Mouse (Mus musculus): ENCODE measurements around the gene Hoxd3. TPM values are rescaled to one million over a fixed set of nuclear protein-coding genes. Genes with fewer than 3 reads are reported as not detected.
A peak's percentile ranks its signal among the peaks of the same experiment; 100 is the strongest.

The Hoxd3 gene
- polyA plus RNA-seq, 1 experiment from 2014 or later, result 14.5 TPM

GRCm38 (mm10) chr2:74751861-74752260 is 40.1 kb downstream of the Hoxd3 start:
- H3K9me3 ChIP-seq (ENCODE audit: control insufficient read depth, low read depth, low read length), result no peaks in the 10 kb centered on the region
- H3K36me3 ChIP-seq (ENCODE audit: control insufficient read depth, insufficient read depth, low read length), result no peaks in the 10 kb centered on the region
- H3K9ac ChIP-seq (replicated peaks; ENCODE audit: low read depth, low read length), result no peak overlapping the region
- no peak overlapping the region for H3K4me3 ChIP-seq (ENCODE audit: low read depth, low read length)
- no peak overlapping the region for H3K4me2 ChIP-seq (replicated peaks; ENCODE audit: low read depth, low read length)
- no peak for ATAC-seq (ENCODE audit: insufficient number of reproducible peaks, insufficient read depth, low FRiP score, low read depth)
- 93% methylated on average over 1 of the region's 1 CpGs for WGBS
- peaks cover 10% of the 10 kb centered on the region; the same call in 1 of the 2 replicates for H3K4me1 ChIP-seq (ENCODE audit: control insufficient read depth, insufficient read depth, low read length)
- H3K27ac ChIP-seq (ENCODE audit: low read length), result no peak overlapping the region
- peaks cover 62% of the 10 kb centered on the region for H3K27me3 ChIP-seq (ENCODE audit: control insufficient read depth, insufficient read depth, low read length)

DNA sequence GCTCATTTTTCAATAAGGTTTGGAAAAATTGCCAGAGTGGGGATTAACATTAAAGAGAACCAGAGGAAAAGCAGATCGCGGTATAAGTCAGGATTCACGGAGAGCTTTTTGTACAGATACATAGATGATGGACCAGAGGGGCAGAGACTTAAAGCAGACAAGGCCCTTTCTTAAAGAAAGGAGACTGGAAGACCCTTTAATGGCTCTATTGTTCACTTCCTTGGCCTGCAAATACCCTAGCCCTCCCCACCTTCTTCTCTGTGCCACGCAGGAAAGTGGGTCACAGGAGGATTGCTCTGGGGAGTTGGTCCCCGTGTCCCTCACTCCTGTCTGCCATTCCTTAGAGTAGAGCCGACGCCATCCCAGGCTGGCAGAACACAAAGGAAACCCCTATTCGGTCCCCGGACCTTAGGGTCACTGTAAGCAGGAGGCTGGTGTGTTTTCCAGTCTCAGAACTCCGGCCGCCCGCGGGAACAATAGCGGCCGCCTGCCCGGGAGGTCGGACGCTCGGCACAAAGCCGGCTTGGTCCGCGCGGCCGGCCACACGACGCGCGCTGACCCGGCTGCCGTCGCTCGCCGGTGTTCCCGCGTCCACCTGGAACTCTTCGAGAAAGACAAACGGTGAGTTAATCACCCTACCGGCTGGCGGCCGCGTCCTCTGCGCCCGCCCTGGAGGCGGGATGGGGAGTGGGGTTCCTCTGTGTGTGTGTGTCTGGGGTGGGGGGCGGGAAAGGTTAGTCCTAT is 40.9 kb downstream of the Hoxd3 start:
- peak overlapping the region; percentile 28 for H3K4me3 ChIP-seq (ENCODE audit: low read depth, low read length)
- H3K27ac ChIP-seq (ENCODE audit: low read length), result no peak overlapping the region
- H3K36me3 ChIP-seq (ENCODE audit: control insufficient read depth, insufficient read depth, low read length), result no peaks in the 10 kb centered on the region
- peaks cover 57% of the 10 kb centered on the region for H3K27me3 ChIP-seq (ENCODE audit: control insufficient read depth, insufficient read depth, low read length)
- WGBS, result 2% methylated on average over 44 of the region's 45 CpGs
- H3K9me3 ChIP-seq (ENCODE audit: control insufficient read depth, low read depth, low read length), result no peaks in the 10 kb centered on the region
- peaks cover 10% of the 10 kb centered on the region; the same call in 1 of the 2 replicates for H3K4me1 ChIP-seq (ENCODE audit: control insufficient read depth, insufficient read depth, low read length)
- peak overlapping the region; percentile 51 for H3K4me2 ChIP-seq (replicated peaks; ENCODE audit: low read depth, low read length)
- H3K9ac ChIP-seq (replicated peaks; ENCODE audit: low read depth, low read length), result no peak overlapping the region; the same call in 1 of the 2 replicates
- ATAC-seq (ENCODE audit: insufficient number of reproducible peaks, insufficient read depth, low FRiP score, low read depth), result 0 out of 2 replicates have a peak, but pooled peaks have one; percentile 51

DNA sequence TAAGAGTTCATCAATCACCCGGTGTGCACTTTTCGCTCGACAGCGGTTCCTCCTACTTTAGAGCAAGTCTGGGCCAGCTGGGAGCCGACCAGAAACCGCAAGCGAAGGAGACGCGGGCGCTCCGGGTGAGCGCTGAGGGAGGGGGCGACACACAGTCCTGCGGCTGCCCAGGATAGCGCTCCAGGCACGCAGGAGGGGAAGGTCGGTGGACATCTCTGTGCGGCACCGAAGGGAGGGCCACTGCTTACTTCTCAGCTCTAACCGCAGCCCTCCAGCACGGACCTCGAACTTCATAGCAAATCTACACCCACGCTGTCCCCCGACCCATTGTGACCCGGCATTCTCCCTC is 41.4 kb downstream of the Hoxd3 start:
- Histone ChIP-seq H3K36me3 (ENCODE audit: control insufficient read depth, insufficient read depth, low read length) (no peaks in the 10 kb centered on the region), H3K4me1 (ENCODE audit: control insufficient read depth, insufficient read depth, low read length) (peaks cover 10% of the 10 kb centered on the region; the same call in 1 of the 2 replicates), H3K4me3 (ENCODE audit: low read depth, low read length) (peak overlapping the region; percentile 28), H3K9ac (replicated peaks; ENCODE audit: low read depth, low read length) (no peak overlapping the region; the same call in 1 of the 2 replicates), H3K4me2 (replicated peaks; ENCODE audit: low read depth, low read length) (peak overlapping the region; percentile 51), H3K9me3 (ENCODE audit: control insufficient read depth, low read depth, low read length) (no peaks in the 10 kb centered on the region), H3K27ac (ENCODE audit: low read length) (no peak overlapping the region), H3K27me3 (ENCODE audit: control insufficient read depth, insufficient read depth, low read length) (peaks cover 58% of the 10 kb centered on the region)
- ATAC-seq (ENCODE audit: insufficient number of reproducible peaks, insufficient read depth, low FRiP score, low read depth), result no peak; the same call in 1 of the 2 replicates
- WGBS, result 5% methylated on average over 24 of the region's 25 CpGs

- peaks cover 57% of the 10 kb centered on the region for H3K27me3 ChIP-seq (ENCODE audit: control insufficient read depth, insufficient read depth, low read length)
- no peak overlapping the region; the same call in 1 of the 2 replicates for H3K9ac ChIP-seq (replicated peaks; ENCODE audit: low read depth, low read length)
- WGBS, result 38% methylated on average over 5 of the region's 5 CpGs
- no peaks in the 10 kb centered on the region for H3K9me3 ChIP-seq (ENCODE audit: control insufficient read depth, low read depth, low read length)
- no peak overlapping the region for H3K27ac ChIP-seq (ENCODE audit: low read length)
- no peak overlapping the region for H3K4me2 ChIP-seq (replicated peaks; ENCODE audit: low read depth, low read length)
- no peaks in the 10 kb centered on the region for H3K36me3 ChIP-seq (ENCODE audit: control insufficient read depth, insufficient read depth, low read length)
- H3K4me3 ChIP-seq (ENCODE audit: low read depth, low read length), result no peak overlapping the region
- peaks cover 10% of the 10 kb centered on the region; the same call in 1 of the 2 replicates for H3K4me1 ChIP-seq (ENCODE audit: control insufficient read depth, insufficient read depth, low read length)
- no peak for ATAC-seq (ENCODE audit: insufficient number of reproducible peaks, insufficient read depth, low FRiP score, low read depth)
These were observed 42.0 kb downstream of the Hoxd3 start for GRCm38 (mm10) chr2:74753711-74754110.

DNA sequence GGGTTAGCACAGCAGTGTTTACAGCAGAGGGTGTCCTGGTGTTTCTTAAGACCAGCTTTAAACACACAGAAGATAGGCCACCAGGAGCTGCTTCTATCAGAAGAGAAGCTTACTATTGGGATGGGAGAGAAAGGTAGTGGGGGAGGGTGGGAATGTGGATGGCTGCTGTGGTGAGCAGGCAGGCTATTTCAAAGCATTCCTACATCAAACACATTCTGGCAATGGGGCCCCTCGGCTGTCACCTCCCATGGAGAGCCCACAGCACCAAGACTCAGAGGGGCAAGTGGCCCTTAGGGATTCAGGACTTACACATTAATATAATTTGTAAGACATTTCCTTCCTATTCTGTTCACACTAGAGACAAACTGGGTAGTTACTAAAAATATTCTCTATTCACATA is 48.4 kb downstream of the Hoxd3 start:
- WGBS, result 8% methylated on average over 1 of the region's 1 CpGs
- no peaks in the 10 kb centered on the region for H3K36me3 ChIP-seq (ENCODE audit: control insufficient read depth, insufficient read depth, low read length)
- H3K9me3 ChIP-seq (ENCODE audit: control insufficient read depth, low read depth, low read length), result no peaks in the 10 kb centered on the region
- peaks cover 56% of the 10 kb centered on the region for H3K27me3 ChIP-seq (ENCODE audit: control insufficient read depth, insufficient read depth, low read length)
- no peak overlapping the region for H3K4me3 ChIP-seq (ENCODE audit: low read depth, low read length)
- ATAC-seq (ENCODE audit: insufficient number of reproducible peaks, insufficient read depth, low FRiP score, low read depth), result no peak
- no peak overlapping the region for H3K4me2 ChIP-seq (replicated peaks; ENCODE audit: low read depth, low read length)
- H3K27ac ChIP-seq (ENCODE audit: low read length), result no peak overlapping the region
- H3K9ac ChIP-seq (replicated peaks; ENCODE audit: low read depth, low read length), result no peak overlapping the region
- H3K4me1 ChIP-seq (ENCODE audit: control insufficient read depth, insufficient read depth, low read length), result peaks cover 10% of the 10 kb centered on the region; the same call in 1 of the 2 replicates

DNA sequence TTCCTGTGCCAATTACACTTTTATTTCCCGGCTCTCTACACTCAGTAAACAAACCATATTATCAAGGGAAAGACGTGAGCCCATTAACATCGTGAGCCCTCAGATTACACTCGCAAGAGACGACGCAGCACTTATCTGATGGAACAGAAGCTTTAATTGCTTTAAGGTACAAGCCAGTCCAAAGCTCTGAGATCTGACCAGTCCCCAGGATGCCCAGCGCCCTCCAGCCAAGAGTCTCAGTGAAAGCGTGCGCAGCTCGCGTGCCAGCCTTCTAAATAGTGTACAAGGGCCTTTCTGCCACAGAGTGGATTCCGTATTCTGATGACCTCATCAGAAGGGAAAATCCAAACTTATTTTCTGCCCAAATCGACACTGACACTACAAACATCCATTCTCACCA is 50.2 kb downstream of the Hoxd3 start:
- no peak for ATAC-seq (ENCODE audit: insufficient number of reproducible peaks, insufficient read depth, low FRiP score, low read depth)
- no peak overlapping the region for H3K9ac ChIP-seq (replicated peaks; ENCODE audit: low read depth, low read length)
- H3K27me3 ChIP-seq (ENCODE audit: control insufficient read depth, insufficient read depth, low read length), result peaks cover 70% of the 10 kb centered on the region
- H3K4me3 ChIP-seq (ENCODE audit: low read depth, low read length), result peak overlapping the region; percentile 44; the same call in 1 of the 2 replicates
- no peaks in the 10 kb centered on the region for H3K36me3 ChIP-seq (ENCODE audit: control insufficient read depth, insufficient read depth, low read length)
- WGBS, result 7% methylated on average over 13 of the region's 13 CpGs
- peaks cover 10% of the 10 kb centered on the region; the same call in 1 of the 2 replicates for H3K4me1 ChIP-seq (ENCODE audit: control insufficient read depth, insufficient read depth, low read length)
- no peaks in the 10 kb centered on the region for H3K9me3 ChIP-seq (ENCODE audit: control insufficient read depth, low read depth, low read length)
- H3K4me2 ChIP-seq (replicated peaks; ENCODE audit: low read depth, low read length), result peak overlapping the region; percentile 93; the same call in 1 of the 2 replicates
- H3K27ac ChIP-seq (ENCODE audit: low read length), result no peak overlapping the region

- Histone ChIP-seq H3K9ac (replicated peaks; ENCODE audit: low read depth, low read length) (no peak within 1 kb of the TSS), H3K4me2 (replicated peaks; ENCODE audit: low read depth, low read length) (peak within 1 kb of the TSS; percentile 93), H3K27ac (ENCODE audit: low read length) (no peak within 1 kb of the TSS), H3K27me3 (ENCODE audit: control insufficient read depth, insufficient read depth, low read length) (peaks cover 69% of the 10 kb centered on the region), H3K4me1 (ENCODE audit: control insufficient read depth, insufficient read depth, low read length) (peaks cover 10% of the 10 kb centered on the region; the same call in 1 of the 2 replicates), H3K36me3 (ENCODE audit: control insufficient read depth, insufficient read depth, low read length) (no peaks in the 10 kb centered on the region), H3K9me3 (ENCODE audit: control insufficient read depth, low read depth, low read length) (no peaks in the 10 kb centered on the region), H3K4me3 (ENCODE audit: low read depth, low read length) (peak within 1 kb of the TSS; percentile 44)
- under 1% methylated on average over 56 of the region's 61 CpGs for WGBS
- ATAC-seq (ENCODE audit: insufficient number of reproducible peaks, insufficient read depth, low FRiP score, low read depth), result peak; percentile 71; the same call in 1 of the 2 replicates
These were observed 51.0 kb downstream of the Hoxd3 start, which contains the start of gene Hoxd1 for GRCm38 (mm10) chr2:74762522-74763244. TSS of gene Hoxd1 (plus strand) at chr2:74762980.

DNA sequence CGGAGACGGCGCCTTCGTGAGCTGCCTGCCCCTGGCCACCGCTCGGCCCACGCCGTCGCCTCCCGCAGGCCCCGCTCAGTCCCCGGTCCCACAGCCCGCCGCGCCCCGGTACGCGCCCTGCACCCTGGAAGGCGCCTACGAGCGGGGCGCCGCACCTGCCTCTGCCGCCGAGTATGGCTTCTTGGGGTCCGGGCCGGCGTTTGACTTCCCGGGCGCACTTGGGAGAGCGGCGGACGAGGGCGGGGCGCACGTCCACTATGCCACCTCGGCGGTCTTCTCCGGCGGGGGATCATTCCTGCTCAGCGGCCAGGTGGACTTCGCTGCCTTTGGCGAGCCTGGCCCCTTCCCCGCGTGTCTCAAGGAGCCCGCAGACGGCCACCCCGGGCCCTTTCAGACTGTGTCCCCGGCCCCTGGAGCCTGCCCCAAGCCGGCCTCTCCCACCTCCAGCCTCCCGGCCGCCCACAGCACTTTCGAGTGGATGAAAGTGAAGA is 51.6 kb downstream of the Hoxd3 start:
- peaks cover 10% of the 10 kb centered on the region; the same call in 1 of the 2 replicates for H3K4me1 ChIP-seq (ENCODE audit: control insufficient read depth, insufficient read depth, low read length)
- under 1% methylated on average over 53 of the region's 53 CpGs for WGBS
- H3K9me3 ChIP-seq (ENCODE audit: control insufficient read depth, low read depth, low read length), result no peaks in the 10 kb centered on the region
- no peak overlapping the region for H3K27ac ChIP-seq (ENCODE audit: low read length)
- peak overlapping the region; percentile 44 for H3K4me3 ChIP-seq (ENCODE audit: low read depth, low read length)
- no peak overlapping the region for H3K9ac ChIP-seq (replicated peaks; ENCODE audit: low read depth, low read length)
- ATAC-seq (ENCODE audit: insufficient number of reproducible peaks, insufficient read depth, low FRiP score, low read depth), result no peak
- no peaks in the 10 kb centered on the region for H3K36me3 ChIP-seq (ENCODE audit: control insufficient read depth, insufficient read depth, low read length)
- peak overlapping the region; percentile 93 for H3K4me2 ChIP-seq (replicated peaks; ENCODE audit: low read depth, low read length)
- peaks cover 63% of the 10 kb centered on the region for H3K27me3 ChIP-seq (ENCODE audit: control insufficient read depth, insufficient read depth, low read length)

Data from stomach, embryonic 14.5 days (tissue).